Mouse (Mus musculus) Patski (cell line): ENCODE measurements around the gene Gm21987. TPM values are rescaled to one million over a fixed set of nuclear protein-coding genes. Genes with fewer than 3 reads are reported as not detected.

ENCODE experiments used
- ATAC-seq: fragments of 100-300 bp; one replicate; pipeline ENCODE4 v1.8.0; 2021
- CTCF ChIA-PET: fragments of 350-600 bp; sonication (Branson Sonifier 250); formaldehyde crosslinking; loops from one replicate; lab custom pipeline; 2022; ENCODE audit warnings: inconsistent platforms; lab: Charles Lee
- POLR2A ChIA-PET: fragments of 350-600 bp; sonication (Branson Sonifier 250); formaldehyde crosslinking; loops from one replicate; lab custom pipeline; 2022; ENCODE audit warnings: antibody characterized with exemption, inconsistent platforms; lab: Charles Lee
- DNase-seq: peaks from one replicate; pipeline ENCODE4 v3.0.0-alpha.2; 2011; ENCODE audit warnings: low read depth, low spot score
- H3K27me3 ChIP-seq: fragments of 371-371 bp; one replicate; pipeline ENCODE4 v1.5.1; 2021
- CTCF ChIP-seq: fragments of 100-300 bp; IDR thresholded peaks from one replicate; pipeline ENCODE4 v1.5.1; 2021
- in situ Hi-C: fragments of 300-500 bp; cut with MboI; formaldehyde crosslinking; loops from 3 replicates; pipeline ENCODE4 v1.11.1; 2018; ENCODE audit warnings: low pct_unique_long_range_greater_than_20kb, mixed read lengths
- polyA plus RNA-seq: library from polyadenylated mRNA; unstranded; gene quantifications from one replicate; pipeline ENCODE4 v1.2.3, GENCODE M21; 2021

Gene Gm21987
- polyA plus RNA-seq, 1 experiment from 2014 or later = not detected

GRCm38 (mm10) chr16:38377546-38377945 lies 30.7 kb downstream of the Gm21987 start:
- ATAC-seq = no peak
- no peak for DNase-seq
- H3K27me3 ChIP-seq = no peaks in the 10 kb centered on the region
- no peak for TF ChIP-seq CTCF
- in situ Hi-C loops = no loop called here
- ChIA-PET POLR2A (no interaction called here), CTCF (no interaction called here)

- in situ Hi-C loops = no loop called here
- no peak for DNase-seq
- POLR2A ChIA-PET = no interaction called here
Measured at GRCm38 (mm10) chr16:38378591-38378990, 31.8 kb downstream of the Gm21987 start.

GRCm38 (mm10) chr16:38379088-38379487 lies 32.2 kb downstream of the Gm21987 start:
- no peaks in the 10 kb centered on the region for H3K27me3 ChIP-seq
- DNase-seq (no peak), ATAC-seq (no peak)
- ChIA-PET CTCF (no interaction called here), POLR2A (no interaction called here)
- TF ChIP-seq CTCF = no peak
- in situ Hi-C loops = no loop called here

More at GRCm38 (mm10) chr16:38378591-38378990, 31.8 kb downstream of the Gm21987 start:
- no peak for TF ChIP-seq CTCF
- no peak for ATAC-seq
- CTCF ChIA-PET = no interaction called here
- H3K27me3 ChIP-seq = no peaks in the 10 kb centered on the region

GRCm38 (mm10) chr16:38379493-38379892 lies 32.7 kb downstream of the Gm21987 start:
- TF ChIP-seq CTCF = no peak
- CTCF ChIA-PET = no interaction called here
- ATAC-seq (no peak), DNase-seq (no peak)
- H3K27me3 ChIP-seq = no peaks in the 10 kb centered on the region
- POLR2A ChIA-PET = no interaction called here
- in situ Hi-C loops = no loop called here

GRCm38 (mm10) chr16:38379926-38380325 lies 33.1 kb downstream of the Gm21987 start:
- no peak for DNase-seq
- no peak for ATAC-seq
- POLR2A ChIA-PET = no interaction called here
- in situ Hi-C loops = no loop called here
- CTCF ChIA-PET = no interaction called here
- no peaks in the 10 kb centered on the region for H3K27me3 ChIP-seq
- TF ChIP-seq CTCF = no peak

- TF ChIP-seq CTCF = no peak
- no peaks in the 10 kb centered on the region for H3K27me3 ChIP-seq
Measured at GRCm38 (mm10) chr16:38383683-38384082, 36.8 kb downstream of the Gm21987 start.

GRCm38 (mm10) chr16:38385184-38385634 lies 38.4 kb downstream of the Gm21987 start:
- DNase-seq (no peak), ATAC-seq (no peak)
- no peaks in the 10 kb centered on the region for H3K27me3 ChIP-seq
- ChIA-PET POLR2A (no interaction called here), CTCF (interaction anchor here (1.8 kb wide), 1 partner anchor 64 kb away, joined by 3 read pairs; no protein-coding TSS in a partner anchor)
- in situ Hi-C loops = no loop called here
- no peak for TF ChIP-seq CTCF

More at GRCm38 (mm10) chr16:38383683-38384082, 36.8 kb downstream of the Gm21987 start:
- in situ Hi-C loops = no loop called here
- ATAC-seq (no peak), DNase-seq (no peak)
- ChIA-PET POLR2A (no interaction called here), CTCF (interaction anchor here (1.0 kb wide), 1 partner anchor 18 kb away, joined by 3 read pairs; no protein-coding TSS in a partner anchor)

GRCm38 (mm10) chr16:38385700-38386099 lies 38.9 kb downstream of the Gm21987 start:
- DNase-seq = no peak
- ChIA-PET CTCF (interaction anchor here (1.8 kb wide), 1 partner anchor 64 kb away, joined by 3 read pairs; no protein-coding TSS in a partner anchor), POLR2A (no interaction called here)
- no peak for ATAC-seq
- TF ChIP-seq CTCF = no peak
- H3K27me3 ChIP-seq = no peaks in the 10 kb centered on the region
- in situ Hi-C loops = no loop called here

- H3K27me3 ChIP-seq = no peaks in the 10 kb centered on the region
- DNase-seq (no peak), ATAC-seq (no peak)
- in situ Hi-C loops = no loop called here
- ChIA-PET CTCF (no interaction called here), POLR2A (no interaction called here)
- TF ChIP-seq CTCF = no peak
Measured at GRCm38 (mm10) chr16:38387389-38387788, 40.5 kb downstream of the Gm21987 start.

- in situ Hi-C loops = no loop called here
- ChIA-PET POLR2A (no interaction called here), CTCF (no interaction called here)
- no peaks in the 10 kb centered on the region for H3K27me3 ChIP-seq
- TF ChIP-seq CTCF = no peak
- no peak for DNase-seq
- no peak for ATAC-seq
Measured at GRCm38 (mm10) chr16:38388757-38389156, 41.9 kb downstream of the Gm21987 start.

GRCm38 (mm10) chr16:38389284-38389893 lies 42.5 kb downstream of the Gm21987 start:
- in situ Hi-C loops = no loop called here
- no peak for TF ChIP-seq CTCF
- ATAC-seq = no peak
- no peaks in the 10 kb centered on the region for H3K27me3 ChIP-seq
- DNase-seq = no peak
- ChIA-PET POLR2A (no interaction called here), CTCF (no interaction called here)
